Mouse (Mus musculus): ENCODE data around the gene Zfp169. TPM values are rescaled to one million over a fixed set of nuclear protein-coding genes. Genes with fewer than 3 reads are reported as not detected.
"Not testable (repeated sequence)": the region's sequence is repeated elsewhere in the genome, so short reads cannot be mapped to it uniquely, and the experiment has no call there.

Gene Zfp169
- total RNA-seq, 2 experiments from 2014 or later: 5.9 to 8.4 TPM

DNA sequence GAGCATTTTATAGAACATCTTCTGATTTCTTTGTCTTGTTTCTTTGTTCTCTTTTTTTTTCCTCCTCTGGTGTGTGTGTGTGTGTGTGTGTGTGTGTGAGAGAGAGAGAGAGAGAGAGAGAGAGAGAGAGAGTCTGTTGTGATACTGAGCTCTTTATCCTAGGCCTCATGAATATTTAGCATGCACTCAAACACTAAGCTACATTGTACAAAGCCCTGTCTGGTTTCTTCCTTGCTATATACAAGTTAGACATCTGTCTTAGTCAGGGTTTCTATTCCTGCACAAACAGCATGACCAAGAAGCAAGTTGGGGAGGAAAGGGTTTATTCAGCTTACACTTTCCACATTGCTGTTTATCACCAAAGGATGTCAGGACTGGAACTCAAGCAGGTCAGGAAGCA is 5.9 kb upstream of the Zfp169 start:
- DNase-seq: not testable (repeated sequence)

DNA sequence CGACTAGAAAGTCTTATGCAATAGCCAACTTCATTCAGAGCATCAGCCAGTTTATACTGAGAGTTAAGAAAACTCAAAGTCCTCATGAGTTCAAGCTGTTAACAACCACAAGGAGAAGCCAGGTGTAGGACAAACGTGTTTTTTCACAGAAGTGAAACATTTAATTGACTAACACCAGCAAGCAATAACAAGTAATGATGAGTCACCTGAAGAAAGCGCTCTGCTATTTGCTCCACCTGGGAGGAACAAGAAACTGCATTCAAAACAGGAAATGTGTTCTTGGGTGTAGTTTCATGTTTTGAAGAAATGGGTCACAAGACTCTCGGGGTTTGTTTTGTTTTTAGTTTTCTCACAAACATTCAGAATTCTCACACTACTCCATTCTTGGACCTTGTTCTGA is 2.6 kb upstream of the Zfp169 start:
- DNase-seq: no peak

- DNase-seq: no peak
Observed at GRCm38 (mm10) chr13:48508661-48509060, 4.6 kb downstream of the Zfp169 start.

DNA sequence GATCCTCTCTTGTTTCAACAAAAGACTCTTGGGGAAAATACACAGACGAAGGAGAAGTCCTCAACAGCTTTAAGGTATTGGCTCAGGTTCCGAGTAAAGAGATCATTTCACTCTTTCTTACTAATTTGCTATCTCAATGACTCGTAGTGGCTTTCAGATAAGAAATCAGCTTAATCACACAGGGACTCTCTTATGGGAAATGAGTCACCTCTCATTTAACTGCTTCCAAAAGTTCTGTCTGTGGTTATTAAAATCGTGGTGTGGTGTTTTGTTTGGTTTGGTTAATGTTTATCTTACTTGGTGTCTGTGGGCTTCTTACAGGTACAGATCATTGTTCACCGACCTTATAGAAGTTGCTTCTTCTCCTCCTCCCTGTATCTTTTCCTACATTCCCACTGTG is 10.8 kb downstream of the Zfp169 start:
- DNase-seq: no peak

GRCm38 (mm10) chr13:48498676-48499075 is 14.6 kb downstream of the Zfp169 start:
- peak; percentile 56 for DNase-seq

GRCm38 (mm10) chr13:48497693-48498221 is 15.5 kb downstream of the Zfp169 start:
- DNase-seq: peak; percentile 76

DNA sequence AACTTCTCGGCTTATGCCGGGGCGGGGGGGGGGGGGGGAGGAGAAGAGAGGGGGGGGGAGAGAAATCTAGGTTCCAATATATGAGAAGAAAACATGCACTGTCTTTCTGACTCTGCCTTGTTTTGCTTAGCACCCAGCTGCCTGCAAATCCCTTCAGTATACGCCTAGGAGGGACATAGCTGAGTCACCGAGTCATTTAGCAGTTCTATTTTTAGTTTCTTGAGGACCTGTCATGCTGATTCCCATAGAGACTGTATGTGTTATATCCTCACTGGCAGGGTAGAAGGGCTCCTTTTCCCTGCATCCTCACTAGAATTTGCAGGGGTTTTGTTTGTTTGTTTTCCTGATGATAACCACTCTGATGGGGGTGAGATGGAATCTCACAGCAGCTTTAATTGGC is 20.1 kb downstream of the Zfp169 start:
- no peak for DNase-seq

- DNase-seq: no peak
Observed at GRCm38 (mm10) chr13:48490396-48491182, 22.7 kb downstream of the Zfp169 start.

- no peak for DNase-seq
Observed at GRCm38 (mm10) chr13:48483606-48484005, 29.6 kb downstream of the Zfp169 start.

DNA sequence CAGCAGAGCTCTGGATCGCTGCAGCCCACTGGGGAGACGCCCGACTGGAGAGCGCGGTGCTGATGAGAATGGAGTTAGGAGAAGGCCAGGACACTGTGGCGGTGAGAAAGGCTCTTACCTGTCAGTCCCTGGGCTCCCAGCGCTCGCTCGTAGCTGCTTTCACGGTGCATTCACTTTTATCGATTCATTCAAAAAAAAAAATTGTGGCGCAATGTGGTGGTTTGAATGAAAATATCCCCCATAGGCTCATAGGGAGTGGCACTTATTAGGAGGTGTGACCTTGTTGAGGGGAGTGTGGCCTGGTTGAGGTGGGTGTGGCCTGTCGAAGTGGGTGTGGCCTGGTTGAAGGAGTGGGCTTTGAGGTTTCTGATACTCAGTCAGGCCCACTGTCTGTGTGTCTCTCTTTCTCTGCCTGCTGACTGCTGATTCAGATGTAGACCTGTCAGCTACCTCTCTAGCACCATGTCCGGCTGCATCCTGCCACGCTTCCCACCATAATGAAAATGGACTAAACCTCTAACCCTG is 44.5 kb downstream of the Zfp169 start:
- no peak for DNase-seq

DNA sequence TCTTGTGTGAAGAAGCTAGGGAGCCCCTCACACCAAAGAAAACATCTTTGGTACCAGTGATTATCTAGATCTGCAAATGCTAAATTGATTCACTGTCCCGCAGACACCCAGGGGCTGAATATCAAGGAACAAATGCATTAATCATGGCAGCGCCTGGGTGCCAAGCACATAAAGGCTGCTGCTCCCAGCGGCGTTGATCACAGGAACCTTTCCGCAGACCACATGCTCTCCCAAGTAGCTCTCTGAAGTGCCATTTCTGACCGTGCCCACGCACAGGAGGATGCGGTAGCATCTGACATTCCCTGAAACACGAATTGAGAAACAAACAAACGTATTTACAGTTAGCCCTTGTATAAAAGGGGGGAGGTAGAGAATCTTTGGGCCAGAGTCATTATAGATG is 47.1 kb downstream of the Zfp169 start:
- no peak for DNase-seq

DNA sequence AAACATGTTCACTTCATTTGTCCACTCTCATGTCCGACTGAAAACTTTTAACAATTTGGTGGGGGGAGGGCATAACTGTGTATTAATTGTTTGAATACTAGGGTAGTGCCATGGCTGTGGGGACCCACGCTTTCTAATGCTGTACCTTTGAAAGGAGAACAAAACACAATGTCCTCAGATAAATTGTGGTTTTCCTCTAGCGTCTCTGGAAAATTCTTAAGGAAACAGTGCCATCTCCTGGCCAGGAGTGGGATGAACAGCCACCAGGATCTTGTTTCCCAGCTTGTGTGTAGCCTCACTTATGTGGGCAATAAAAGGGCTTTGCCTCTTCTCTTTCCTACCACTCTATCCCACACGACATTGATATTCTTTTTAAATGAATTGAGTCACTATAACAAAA is 49.1 kb downstream of the Zfp169 start:
- peak; percentile 81 for DNase-seq

DNA sequence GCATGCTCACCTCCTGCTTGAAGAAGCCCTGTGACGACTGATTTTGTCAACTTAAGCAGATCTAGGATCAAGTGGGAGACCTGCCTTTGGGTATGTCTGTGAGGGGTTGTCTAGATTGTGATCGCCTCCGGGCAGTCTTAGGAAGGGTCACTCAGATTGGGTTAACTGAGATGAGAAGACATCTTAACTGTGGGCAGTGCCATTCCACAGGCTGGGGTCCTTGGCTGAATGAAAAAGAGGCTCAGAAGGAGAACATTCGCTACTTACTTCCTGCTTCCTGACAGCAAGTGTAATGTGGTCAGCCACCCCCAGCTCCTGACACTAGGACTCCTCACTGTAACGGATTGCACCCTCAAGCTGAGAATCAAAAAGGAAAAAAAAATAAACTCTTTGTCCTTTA is 54.0 kb downstream of the Zfp169 start:
- DNase-seq: no peak

DNA sequence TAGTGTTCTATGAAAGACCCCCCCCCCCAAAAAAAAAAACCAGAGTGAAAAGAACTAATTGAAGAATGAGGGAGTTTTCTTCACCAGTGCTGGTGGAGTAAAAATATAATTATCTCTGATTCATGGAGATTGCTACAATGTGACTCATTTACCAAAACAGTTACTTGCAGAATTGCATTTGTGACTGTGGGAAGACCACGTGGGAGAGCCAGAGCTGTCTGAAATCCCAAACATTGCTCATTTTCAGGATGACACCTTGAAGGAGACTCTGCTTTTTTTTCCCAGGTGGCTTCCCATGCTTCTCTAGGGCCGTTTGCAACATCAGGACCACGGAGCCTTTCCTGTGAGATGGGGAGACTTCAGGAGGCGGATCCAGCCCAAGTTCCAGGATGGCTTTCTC is 65.1 kb downstream of the Zfp169 start:
- no peak for DNase-seq

DNA sequence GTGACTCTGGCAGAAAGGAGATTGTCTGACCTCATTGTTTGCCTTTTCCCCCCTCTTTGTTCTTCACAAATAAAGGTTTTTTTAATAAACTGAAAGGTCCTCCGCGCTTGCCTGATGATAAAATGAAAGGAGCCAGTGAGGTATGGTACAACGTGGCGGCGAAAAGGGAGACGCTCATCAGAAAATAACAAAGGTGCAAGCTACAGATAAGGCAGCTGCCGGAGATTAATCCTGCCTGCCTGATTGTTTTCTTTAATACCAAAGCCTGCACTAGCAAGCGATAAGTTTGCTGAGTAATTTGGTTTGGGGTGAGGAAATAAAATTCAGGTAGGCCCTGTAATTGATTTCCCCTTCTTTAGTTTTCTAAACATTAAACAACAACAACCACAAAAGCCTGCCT is 69.3 kb downstream of the Zfp169 start:
- no peak for DNase-seq

- no peak for DNase-seq
Observed at GRCm38 (mm10) chr13:48438321-48438720, 74.9 kb downstream of the Zfp169 start.

Small RNA genes within 50 kb of the gene (microRNA-seq; reads per million reads assigned to microRNA genes)
- gene Gm24111 (not detected), gene Mirlet7a-1 (471 reads per million, percentile 65 among the genes with 10 or more reads in this experiment), gene Mirlet7d (33,046 reads per million, percentile 98 among the genes with 10 or more reads in this experiment), gene Mirlet7f-1 (not detected)

Other genes starting within 250 kb of the Zfp169 start
- under 1 TPM in 1 of 2 experiments, not detected in 1; 0.39 TPM for gene A830005F24Rik, start 119 bp upstream of the Zfp169 start, total RNA-seq (2021)
- 10 to 100 TPM in 1 of 2 experiments, 1 to 10 TPM in 1; 7.5 to 11.8 TPM for gene Ptpdc1, start 112.2 kb upstream of the Zfp169 start, total RNA-seq (2021)
- under 1 TPM in 1 of 2 experiments, not detected in 1; 0.27 TPM for gene Barx1, start 149.5 kb upstream of the Zfp169 start, total RNA-seq (2021)

Measured in adrenal gland, postnatal 10 days (tissue).